Comparison of ENCODE assay signal across 26 mouse cellular contexts in the genomic region with DNA sequence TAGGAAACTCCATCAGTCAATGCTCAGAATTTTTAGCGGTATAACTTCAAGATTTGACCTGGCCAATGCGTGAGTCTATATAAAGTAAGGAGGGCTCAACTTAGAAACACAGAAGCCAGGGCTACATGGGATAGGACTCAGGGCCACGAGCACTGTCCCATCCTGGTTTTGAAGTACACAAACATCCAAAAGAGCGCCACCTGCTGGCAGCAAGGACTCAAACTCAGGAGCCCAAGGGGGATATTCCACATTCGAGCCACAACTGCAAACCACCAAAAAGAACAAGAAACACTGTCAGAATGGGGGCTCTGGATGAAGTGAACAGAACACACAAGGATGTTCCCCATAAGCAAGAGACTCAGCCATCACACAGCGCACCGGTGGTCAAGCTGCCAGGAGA.
DNase-seq lines count a peak whose midpoint lies in the region; ATAC-seq and TF ChIP-seq lines count a peak whose summit lies in the region.
"Had no signal": no experiment of that assay in that cellular context is flagged by ENCODE, and none has a peak within 500 bp of the region (broad histone marks: within the 10 kb centered on the region; RNA-seq: fewer than 3 reads in every experiment).

No protein-coding gene starts in this region.

- H3K36me3 ChIP-seq in ES-Bruce4 (ENCODE audit: control insufficient read depth, insufficient read depth, low read length, poor library complexity, severe bottlenecking): peaks cover 31% of the 10 kb centered on the region
- no peaks in the 10 kb centered on the region for H3K36me3 ChIP-seq in small intestine, adult 2 months (ENCODE audit: control insufficient read depth, insufficient read depth, low read length)
- H3K36me3 ChIP-seq: embryonic facial prominence, embryonic 15.5 days; heart, embryonic 15.5 days; limb, embryonic 12.5 days; liver, embryonic 13.5 days; midbrain, embryonic 15.5 days; neural tube, embryonic 12.5 days; stomach, embryonic 15.5 days had no signal

- H3K4me3 ChIP-seq in layer of hippocampus, adult 2 months: no peak overlapping the region
- H3K4me3 ChIP-seq in ES-Bruce4 (ENCODE audit: low read depth, low read length): no peak overlapping the region
- H3K4me3 ChIP-seq in small intestine, adult 2 months (ENCODE audit: low read depth, low read length): no peak overlapping the region
- H3K4me3 ChIP-seq: embryonic facial prominence, embryonic 15.5 days; heart, embryonic 15.5 days; limb, embryonic 12.5 days; liver, embryonic 13.5 days; midbrain, embryonic 15.5 days; neural tube, embryonic 12.5 days; stomach, embryonic 15.5 days had no signal

- TF ChIP-seq EP300 in ES-Bruce4 (IDR thresholded peaks at IDR 0.05; ENCODE audit: insufficient read depth, low read depth, low read length): no peak

- in situ Hi-C loops in Patski (cut with MboI; ENCODE audit: low pct_unique_long_range_greater_than_20kb): no loop called here

- no peak for ATAC-seq in Patski
- ATAC-seq: forebrain, embryonic 14.5 days; midbrain, embryonic 15.5 days had no signal

- no peak for TF ChIP-seq POLR2A in ES-Bruce4 (IDR thresholded peaks at IDR 0.05; ENCODE audit: insufficient read depth, low read length)
- no peak for TF ChIP-seq POLR2A in small intestine, adult 2 months (IDR thresholded peaks at IDR 0.05; ENCODE audit: low read depth, low read length)

- H3K27me3 ChIP-seq in ES-Bruce4 (ENCODE audit: control insufficient read depth, insufficient read depth, low read length, poor library complexity, severe bottlenecking): no peaks in the 10 kb centered on the region
- H3K27me3 ChIP-seq in Patski: no peaks in the 10 kb centered on the region
- no peaks in the 10 kb centered on the region for H3K27me3 ChIP-seq in small intestine, adult 2 months (ENCODE audit: control insufficient read depth, insufficient read depth, low read length)
- H3K27me3 ChIP-seq: embryonic facial prominence, embryonic 15.5 days; heart, embryonic 15.5 days; limb, embryonic 12.5 days; liver, embryonic 13.5 days; midbrain, embryonic 15.5 days; neural tube, embryonic 12.5 days; stomach, embryonic 15.5 days had no signal

- 95% methylated on average over 7 of the region's 7 CpGs for WGBS in small intestine, adult 2 months

- H3K27ac ChIP-seq in layer of hippocampus, adult 2 months: no peak overlapping the region
- no peak overlapping the region for H3K27ac ChIP-seq in ES-Bruce4 (ENCODE audit: insufficient read depth, low read length)
- H3K27ac ChIP-seq in small intestine, adult 2 months (ENCODE audit: insufficient read depth, low read depth, low read length): no peak overlapping the region
- H3K27ac ChIP-seq: embryonic facial prominence, embryonic 15.5 days; heart, embryonic 15.5 days; hindbrain, embryonic 14.5 days; kidney, postnatal 0 days; limb, embryonic 12.5 days; liver, embryonic 13.5 days; macrophage; midbrain, embryonic 15.5 days; neural tube, embryonic 12.5 days; stomach, embryonic 15.5 days had no signal

- H3K9ac ChIP-seq in ES-Bruce4 (ENCODE audit: low read depth, poor library complexity, severe bottlenecking): no peak overlapping the region
- H3K9ac ChIP-seq: embryonic facial prominence, embryonic 15.5 days; heart, embryonic 15.5 days; hindbrain, embryonic 14.5 days; limb, embryonic 12.5 days; liver, embryonic 13.5 days; midbrain, embryonic 15.5 days; neural tube, embryonic 12.5 days; stomach, embryonic 15.5 days had no signal

- no peaks in the 10 kb centered on the region for H3K4me1 ChIP-seq in ES-Bruce4 (ENCODE audit: control insufficient read depth, insufficient read depth, low read length)
- no peaks in the 10 kb centered on the region for H3K4me1 ChIP-seq in small intestine, adult 2 months (ENCODE audit: control insufficient read depth, insufficient read depth, insufficient read length, low read length)
- H3K4me1 ChIP-seq: embryonic facial prominence, embryonic 15.5 days; heart, embryonic 15.5 days; limb, embryonic 12.5 days; liver, embryonic 13.5 days; midbrain, embryonic 15.5 days; neural tube, embryonic 12.5 days; stomach, embryonic 15.5 days had no signal

- POLR2A ChIA-PET in Patski (lab: Charles Lee): no interaction called here

- TF ChIP-seq CTCF in layer of hippocampus, adult 2 months (conservative IDR thresholded peaks at IDR 0.05): peak; percentile 41
- peak; percentile 31 for TF ChIP-seq CTCF in ES-Bruce4 (IDR thresholded peaks at IDR 0.05; ENCODE audit: low read depth, low read length)
- TF ChIP-seq CTCF in Patski (IDR thresholded peaks at IDR 0.05): peak; percentile 25
- TF ChIP-seq CTCF in small intestine, adult 2 months (IDR thresholded peaks at IDR 0.05; ENCODE audit: extremely low read depth, insufficient read length, insufficient replicate concordance, low read depth, low read length): peak; percentile 18; the same call in 1 of the 2 replicates

- DNase-seq in layer of hippocampus, adult 2 months (ENCODE audit: low spot score in 2 of 2): no peak
- no peak for DNase-seq in layer of hippocampus, postnatal 25 days (ENCODE audit: extremely low spot score in 1 of 2, low spot score in 1 of 2)
- no peak for DNase-seq in Patski (ENCODE audit: low read depth, low spot score)
- DNase-seq in urinary bladder, postnatal 14 days (ENCODE audit: low spot score): no peak
- no peak for DNase-seq in ovary, postnatal 10 days (ENCODE audit: low spot score)
- DNase-seq: adrenal gland, postnatal 14 days; B cell, adult 2 months; cerebellum, adult 9-10 months; gastrocnemius, postnatal 10 days; heart, adult 18-20 months; heart, postnatal 36 days; kidney, adult 2 months; liver, embryonic 13.5 days; retina, postnatal 1 day had no signal

- CTCF ChIA-PET in Patski (lab: Charles Lee): no interaction called here

- no peaks in the 10 kb centered on the region for H3K9me3 ChIP-seq in ES-Bruce4 (replicated peaks; ENCODE audit: control insufficient read depth, insufficient read depth, low read length, poor library complexity, severe bottlenecking)
- H3K9me3 ChIP-seq: heart, embryonic 15.5 days; midbrain, embryonic 15.5 days; neural tube, embryonic 12.5 days; stomach, embryonic 15.5 days had no signal
